Mouse (Mus musculus) right cerebral cortex, postnatal 14 days (tissue): Measurements from ENCODE around the gene Neurl1b.

Source experiments
- DNase-seq: peaks from one replicate; pipeline ENCODE4 v3.0.0; 2022

The Neurl1b gene

GRCm38 (mm10) chr17:26405340-26406100 is 9.1 kb upstream of the Neurl1b start:
- DNase-seq = no peak

- DNase-seq = no peak
Measured at GRCm38 (mm10) chr17:26412967-26413366, 1.7 kb upstream of the Neurl1b start.

GRCm38 (mm10) chr17:26414184-26414522 is 476 bp upstream of the Neurl1b start:
- no peak for DNase-seq

- DNase-seq = peak; percentile 60
Measured at GRCm38 (mm10) chr17:26415355-26415865, 781 bp downstream of the Neurl1b start.

- no peak for DNase-seq
Measured at GRCm38 (mm10) chr17:26416141-26416540, 1.5 kb downstream of the Neurl1b start.

- DNase-seq = no peak
Measured at GRCm38 (mm10) chr17:26417770-26418421, 3.3 kb downstream of the Neurl1b start.

GRCm38 (mm10) chr17:26420491-26421247 is 6.0 kb downstream of the Neurl1b start:
- DNase-seq = no peak

GRCm38 (mm10) chr17:26421561-26421960 is 6.9 kb downstream of the Neurl1b start:
- DNase-seq = no peak

GRCm38 (mm10) chr17:26422390-26422789 is 7.8 kb downstream of the Neurl1b start:
- no peak for DNase-seq

- DNase-seq = no peak
Measured at GRCm38 (mm10) chr17:26423967-26424641, 9.5 kb downstream of the Neurl1b start.

GRCm38 (mm10) chr17:26424973-26425735 is 10.5 kb downstream of the Neurl1b start:
- DNase-seq = peak; percentile 53

- DNase-seq = no peak
Measured at GRCm38 (mm10) chr17:26433295-26433694, 18.7 kb downstream of the Neurl1b start.

GRCm38 (mm10) chr17:26437089-26437815 is 22.6 kb downstream of the Neurl1b start:
- DNase-seq = no peak

- no peak for DNase-seq
Measured at GRCm38 (mm10) chr17:26439001-26439400, 24.4 kb downstream of the Neurl1b start.

GRCm38 (mm10) chr17:26441024-26441423 is 26.4 kb downstream of the Neurl1b start:
- no peak for DNase-seq

- no peak for DNase-seq
Measured at GRCm38 (mm10) chr17:26442197-26442596, 27.6 kb downstream of the Neurl1b start.

GRCm38 (mm10) chr17:26443865-26444264 is 29.2 kb downstream of the Neurl1b start:
- DNase-seq = no peak

GRCm38 (mm10) chr17:26449472-26449871 is 34.8 kb downstream of the Neurl1b start:
- DNase-seq = no peak

- peak; percentile 66 for DNase-seq
Measured at GRCm38 (mm10) chr17:26451651-26452295, 37.1 kb downstream of the Neurl1b start.

- DNase-seq = peak; percentile 68
Measured at GRCm38 (mm10) chr17:26452371-26452972, 37.8 kb downstream of the Neurl1b start.
